In genomic region chr1:126210212-126210611, GRCm38 (mm10) we compare ENCODE assay signal across 11 mouse cellular contexts.
"Had no signal": no experiment of that assay in that cellular context is flagged by ENCODE, and none has a peak within 500 bp of the region (broad histone marks: within the 10 kb centered on the region; RNA-seq: fewer than 3 reads in every experiment).

No protein-coding gene starts in this region.

- H3K4me2 ChIP-seq: liver, embryonic 13.5 days; lung, embryonic 14.5 days had no signal

- H3K27me3 ChIP-seq: liver, embryonic 13.5 days; megakaryocyte, embryonic 14.5 days had no signal

- H3K4me3 ChIP-seq: left cerebral cortex, adult 2 months; liver, embryonic 13.5 days; megakaryocyte, embryonic 14.5 days; midbrain, embryonic 10.5 days had no signal

- H3K9ac ChIP-seq: liver, embryonic 13.5 days; lung, embryonic 14.5 days had no signal

- H3K9me3 ChIP-seq: liver, embryonic 13.5 days; midbrain, embryonic 10.5 days had no signal

- H3K27ac ChIP-seq: left cerebral cortex, adult 2 months; liver, embryonic 13.5 days; midbrain, embryonic 10.5 days had no signal

- DNase-seq: kidney, adult 18-20 months; kidney, adult 9 months; kidney, postnatal 25 days; layer of hippocampus, postnatal 36 days; liver, embryonic 13.5 days; lung, embryonic 14.5 days; midbrain, embryonic 14.5 days; thymus, postnatal 36 days had no signal

- H3K4me1 ChIP-seq: liver, embryonic 13.5 days; midbrain, embryonic 10.5 days had no signal

- H3K36me3 ChIP-seq: liver, embryonic 13.5 days had no signal
